Mouse (Mus musculus) embryonic facial prominence, embryonic 10.5 days (tissue): ENCODE measurements around the gene Dbx2. TPM values are rescaled to one million over a fixed set of nuclear protein-coding genes. Genes with fewer than 3 reads are reported as not detected.

Experiments used
- DNase-seq: peaks from one replicate; pipeline ENCODE4 v3.0.0-alpha.2; 2017; ENCODE audit warnings: low spot score
- H3K27ac ChIP-seq: fragments of 300-500 bp; sonication (generic); replicated peaks from 2 replicates; pipeline ENCODE4 v1.5.1; 2016; ENCODE audit warnings: mild to moderate bottlenecking
- H3K27me3 ChIP-seq: fragments of 300-500 bp; sonication (generic); replicated peaks from 2 replicates; pipeline ENCODE4 v1.6.1; 2016; ENCODE audit warnings: low read depth, mild to moderate bottlenecking; ENCODE audit not compliant: poor library complexity, severe bottlenecking
- H3K36me3 ChIP-seq: fragments of 300-500 bp; sonication (generic); replicated peaks from 2 replicates; pipeline ENCODE4 v1.6.1; 2016; ENCODE audit warnings: mild to moderate bottlenecking, moderate library complexity
- H3K4me1 ChIP-seq: fragments of 300-500 bp; sonication (generic); 2 replicates; pipeline ENCODE4 v1.6.1; 2016
- H3K4me3 ChIP-seq: fragments of 300-500 bp; sonication (generic); 2 replicates; pipeline ENCODE4 v1.5.1; 2016; ENCODE audit warnings: mild to moderate bottlenecking, moderate library complexity
- H3K9me3 ChIP-seq: fragments of 300-500 bp; sonication (generic); 2 replicates; pipeline ENCODE4 v1.6.1; 2016; ENCODE audit warnings: mild to moderate bottlenecking
- WGBS: fragments of 180-500 bp; shearing (Covaris S2); methylation state at CpG from one replicate; pipeline ENCODE4 v1.1.7; 2016; 5-methylcytosine and 5-hydroxymethylcytosine counted together
- polyA plus RNA-seq: library from polyadenylated mRNA; unstranded; fragments of >200 nt; fragmentation: Nextera tagmentation; extraction: Ambion mirVana; gene quantifications from 2 replicates; pipeline ENCODE4 v1.2.1, GENCODE M21; 2016

Dbx2 gene
- polyA plus RNA-seq, 1 experiment from 2014 or later = 0.46 TPM

DNA sequence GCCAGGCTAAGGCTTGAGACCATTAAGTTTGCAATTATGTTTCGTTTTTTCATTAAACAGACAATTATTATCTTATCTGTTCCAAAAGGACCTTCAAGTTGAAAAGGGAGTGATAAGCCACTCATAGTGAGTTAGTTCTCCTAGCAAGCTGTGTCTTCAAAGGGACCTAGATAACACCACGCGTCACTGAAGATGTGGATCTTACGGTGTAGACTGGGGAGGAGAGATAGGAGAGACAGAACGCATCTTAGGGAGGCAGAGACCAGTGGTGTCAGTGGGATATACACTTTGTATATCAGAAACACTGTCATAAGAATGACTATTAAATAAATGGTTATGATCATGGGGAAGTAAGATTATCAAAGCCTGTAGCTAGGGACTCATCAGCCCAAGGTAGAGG lies 4.6 kb upstream of the Dbx2 start:
- DNase-seq = no peak
- Histone ChIP-seq H3K4me1 (no peaks in the 10 kb centered on the region), H3K4me3 (no peak overlapping the region), H3K9me3 (no peaks in the 10 kb centered on the region), H3K27me3 (peaks cover 19% of the 10 kb centered on the region), H3K36me3 (no peaks in the 10 kb centered on the region), H3K27ac (no peak overlapping the region)
- WGBS = 89% methylated on average over 5 of the region's 5 CpGs

DNA sequence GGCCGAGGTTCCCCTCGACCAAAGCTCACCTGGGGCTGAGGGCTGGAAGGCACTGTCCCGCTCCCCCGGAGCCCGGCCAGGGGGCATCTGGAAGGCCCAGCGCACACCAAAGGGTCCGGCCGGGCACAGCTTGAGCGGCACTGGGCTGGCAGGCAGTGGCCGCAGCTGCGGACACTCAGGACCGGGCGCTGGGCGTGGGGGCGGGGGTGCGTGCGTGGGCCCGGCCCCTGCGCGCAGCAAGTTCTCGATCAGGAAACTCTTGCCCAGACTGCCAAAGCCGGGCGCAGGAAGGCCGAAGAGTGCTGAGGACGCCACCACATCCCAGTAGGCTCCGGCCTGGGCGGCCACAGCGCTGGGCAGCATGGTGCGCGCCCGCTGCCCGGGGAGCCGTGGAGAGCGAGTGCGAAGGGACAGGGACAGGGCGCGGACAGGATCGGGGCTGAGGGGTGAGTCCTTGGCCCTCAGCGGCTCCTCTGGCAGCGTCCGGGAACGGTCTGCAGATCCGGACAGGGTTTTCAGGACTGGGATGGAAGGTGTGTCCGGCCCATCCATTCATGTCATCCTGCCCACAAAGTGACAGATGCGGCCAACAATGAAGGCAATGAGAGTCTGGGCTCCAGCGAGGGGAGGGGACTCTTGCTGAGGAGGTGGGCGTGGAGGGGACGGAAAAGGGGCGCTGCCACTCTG lies 1.4 kb downstream of the Dbx2 start:
- WGBS = under 1% methylated on average over 49 of the region's 49 CpGs
- Histone ChIP-seq H3K27me3 (peaks cover 79% of the 10 kb centered on the region), H3K4me1 (peaks cover 19% of the 10 kb centered on the region), H3K27ac (peak overlapping the region; percentile 11; the same call in 1 of the 2 replicates), H3K9me3 (no peaks in the 10 kb centered on the region), H3K4me3 (peak overlapping the region; percentile 52), H3K36me3 (no peaks in the 10 kb centered on the region)
- DNase-seq = peak; percentile 61

DNA sequence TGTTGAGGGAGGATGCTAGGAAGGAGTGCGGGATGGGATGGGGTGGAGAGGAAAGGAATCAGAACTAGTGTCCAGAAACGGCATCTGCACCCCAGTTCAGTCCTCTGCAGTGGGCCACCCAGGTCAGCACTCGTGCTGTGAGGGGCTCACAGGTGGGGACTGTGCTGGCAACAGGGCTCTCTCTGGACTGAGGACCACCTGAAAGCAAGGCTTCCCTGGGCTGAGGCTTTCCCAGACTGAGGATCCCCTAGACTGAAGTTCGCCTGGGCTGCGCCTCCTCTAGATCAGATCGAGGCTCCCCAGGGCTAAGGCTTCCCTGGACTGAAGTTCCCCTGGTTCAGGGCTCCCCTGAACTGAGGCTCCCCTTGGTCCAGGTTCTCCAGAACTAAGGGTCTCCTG lies 1.9 kb downstream of the Dbx2 start:
- H3K36me3 ChIP-seq = no peaks in the 10 kb centered on the region
- peak overlapping the region; percentile 52 for H3K4me3 ChIP-seq
- H3K27ac ChIP-seq = no peak overlapping the region; the same call in 1 of the 2 replicates
- peaks cover 84% of the 10 kb centered on the region for H3K27me3 ChIP-seq
- peaks cover 19% of the 10 kb centered on the region for H3K4me1 ChIP-seq
- 1% methylated on average over 6 of the region's 6 CpGs for WGBS
- peak; percentile 52 for DNase-seq
- no peaks in the 10 kb centered on the region for H3K9me3 ChIP-seq

DNA sequence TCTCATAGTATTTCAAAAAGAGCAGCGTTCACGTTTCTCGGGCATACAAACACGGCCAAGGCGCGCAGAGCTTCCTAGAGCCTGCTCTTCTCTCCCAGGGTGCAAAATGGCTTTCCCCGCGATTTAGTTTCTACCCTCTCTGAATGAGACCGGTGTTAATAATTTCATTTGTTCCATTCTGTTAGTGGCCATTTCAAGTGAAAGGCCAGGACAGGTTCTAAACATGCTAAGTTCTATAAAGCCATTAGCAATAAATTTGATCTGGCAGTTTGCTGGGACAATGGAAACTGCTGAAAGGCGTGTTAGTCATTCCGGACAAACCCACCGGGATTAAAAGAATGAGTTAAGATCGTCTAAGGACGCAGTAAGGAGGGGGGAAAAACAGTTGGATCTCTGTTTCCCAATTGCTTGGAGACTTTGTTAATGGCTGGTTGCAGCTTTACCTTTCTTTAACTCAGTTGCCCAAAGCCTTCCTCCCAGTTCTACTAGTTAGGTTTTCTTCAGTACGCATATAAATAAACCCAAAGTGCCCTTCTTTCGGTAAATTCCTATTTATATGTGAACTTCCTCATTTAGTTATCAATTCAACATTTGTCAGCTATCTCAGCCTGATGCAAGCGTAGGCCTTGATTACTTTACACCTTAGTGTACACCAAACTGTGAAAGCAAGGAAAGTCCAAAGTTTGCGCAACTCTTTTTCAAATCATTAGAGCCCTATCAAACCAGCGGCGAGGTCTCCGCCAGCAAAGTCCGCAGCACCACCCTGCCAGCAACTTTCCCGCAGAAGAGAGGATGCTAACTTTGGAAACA lies 2.7 kb downstream of the Dbx2 start:
- DNase-seq = peak; percentile 37
- no peaks in the 10 kb centered on the region for H3K36me3 ChIP-seq
- WGBS = 2% methylated on average over 23 of the region's 23 CpGs
- peaks cover 19% of the 10 kb centered on the region for H3K4me1 ChIP-seq
- H3K27ac ChIP-seq = no peak overlapping the region
- peak overlapping the region; percentile 52 for H3K4me3 ChIP-seq
- peaks cover 91% of the 10 kb centered on the region for H3K27me3 ChIP-seq
- no peaks in the 10 kb centered on the region for H3K9me3 ChIP-seq

DNA sequence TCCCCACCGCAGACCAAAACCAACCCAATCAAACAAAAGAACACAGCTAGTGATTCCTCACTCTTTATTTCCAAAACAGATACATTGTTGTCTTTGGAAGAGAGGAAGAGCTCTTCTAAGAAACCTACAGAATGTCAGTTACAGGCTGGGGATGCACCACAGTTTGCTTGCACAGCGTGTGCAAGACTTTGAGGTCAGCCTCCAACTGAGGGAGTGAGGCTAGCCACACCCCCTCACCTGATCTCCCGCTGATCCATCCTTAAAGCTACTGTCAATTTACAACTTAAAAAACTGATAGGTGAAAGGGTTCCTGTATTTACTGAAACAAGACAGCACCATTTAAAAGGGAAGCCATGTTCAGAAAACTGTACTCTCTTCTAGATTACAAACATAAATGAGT lies 3.9 kb downstream of the Dbx2 start:
- under 1% methylated on average over 3 of the region's 3 CpGs for WGBS
- peaks cover 98% of the 10 kb centered on the region for H3K27me3 ChIP-seq

DNA sequence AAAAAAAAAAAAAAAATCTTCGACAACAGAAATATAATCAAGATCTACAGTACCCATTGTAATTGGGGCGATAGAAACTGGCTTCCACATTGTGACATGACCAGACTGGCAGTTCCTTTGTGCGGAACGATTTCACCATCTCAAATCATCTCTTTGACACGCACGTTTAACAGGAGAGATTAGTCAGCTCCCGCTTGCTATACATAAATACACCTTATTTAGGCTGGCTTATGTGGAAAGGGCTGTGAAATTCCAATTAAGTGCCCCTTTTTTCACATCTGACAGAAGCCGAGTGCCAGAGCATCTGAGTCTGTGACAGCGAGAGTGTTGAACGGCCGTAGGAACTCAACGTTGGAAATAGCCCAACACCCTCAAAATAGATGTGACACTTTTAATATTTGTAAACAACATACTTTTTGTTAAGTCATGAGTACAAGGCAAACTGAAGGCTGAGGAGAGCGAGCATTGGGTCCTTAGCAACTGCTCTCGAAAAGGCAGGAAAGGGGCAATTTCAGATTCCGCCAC lies 12.2 kb downstream of the Dbx2 start:
- Histone ChIP-seq H3K36me3 (no peaks in the 10 kb centered on the region), H3K27ac (no peak overlapping the region), H3K4me1 (peaks cover 24% of the 10 kb centered on the region), H3K4me3 (no peak overlapping the region), H3K27me3 (peaks cover 87% of the 10 kb centered on the region), H3K9me3 (no peaks in the 10 kb centered on the region)
- 76% methylated on average over 15 of the region's 15 CpGs for WGBS
- no peak for DNase-seq

More for the DNA sequence above, 3.9 kb downstream of the Dbx2 start:
- Histone ChIP-seq H3K36me3 (no peaks in the 10 kb centered on the region), H3K27ac (no peak overlapping the region), H3K4me1 (peaks cover 19% of the 10 kb centered on the region), H3K9me3 (no peaks in the 10 kb centered on the region), H3K4me3 (no peak overlapping the region)
- DNase-seq = no peak

DNA sequence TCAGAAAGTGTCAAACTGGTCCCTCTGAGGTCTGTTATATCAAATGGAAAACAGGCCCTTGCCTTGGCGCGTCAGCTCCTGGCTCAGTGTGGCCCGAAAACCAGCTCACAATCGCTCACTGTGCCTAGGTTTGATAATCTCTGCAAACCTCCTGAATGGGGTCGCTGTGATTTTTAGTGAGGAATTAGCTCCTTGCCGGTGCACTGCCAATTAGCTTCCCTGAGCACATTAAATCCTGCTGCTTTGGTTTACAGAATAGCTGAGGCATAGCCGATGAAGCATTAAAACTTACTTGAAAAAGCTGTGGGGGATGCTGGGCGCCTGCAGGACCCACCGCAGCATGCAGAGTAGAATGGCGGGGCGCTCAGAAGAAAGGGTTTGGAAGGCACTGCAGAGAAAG lies 15.4 kb downstream of the Dbx2 start:
- no peaks in the 10 kb centered on the region for H3K9me3 ChIP-seq
- no peaks in the 10 kb centered on the region for H3K36me3 ChIP-seq
- H3K4me1 ChIP-seq = peaks cover 37% of the 10 kb centered on the region
- peak; percentile 39 for DNase-seq
- peak overlapping the region; percentile 37; the same call in 1 of the 2 replicates for H3K4me3 ChIP-seq
- WGBS = 8% methylated on average over 11 of the region's 11 CpGs
- peaks cover 83% of the 10 kb centered on the region for H3K27me3 ChIP-seq
- H3K27ac ChIP-seq = no peak overlapping the region

DNA sequence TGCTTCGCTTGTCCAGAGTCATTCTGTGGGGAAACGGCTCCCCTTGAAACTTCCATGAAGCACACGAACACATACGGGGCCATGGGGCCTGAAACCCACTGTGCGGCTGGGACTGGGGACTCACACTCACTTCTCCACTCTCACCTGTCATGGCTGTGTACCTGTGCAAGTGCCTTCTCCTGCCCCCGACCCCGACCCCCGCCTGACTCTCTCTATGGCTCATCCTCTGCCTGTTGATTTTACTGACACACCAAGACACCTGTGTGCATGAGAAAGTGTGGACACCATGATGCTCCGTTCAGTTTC lies 16.0 kb downstream of the Dbx2 start:
- no peak for DNase-seq
- Histone ChIP-seq H3K27ac (no peak overlapping the region), H3K4me3 (0 out of 2 replicates have a peak overlapping the region, but pooled peaks have one; percentile 37), H3K27me3 (peaks cover 84% of the 10 kb centered on the region), H3K9me3 (no peaks in the 10 kb centered on the region), H3K4me1 (peaks cover 37% of the 10 kb centered on the region), H3K36me3 (no peaks in the 10 kb centered on the region)
- 44% methylated on average over 9 of the region's 9 CpGs for WGBS

DNA sequence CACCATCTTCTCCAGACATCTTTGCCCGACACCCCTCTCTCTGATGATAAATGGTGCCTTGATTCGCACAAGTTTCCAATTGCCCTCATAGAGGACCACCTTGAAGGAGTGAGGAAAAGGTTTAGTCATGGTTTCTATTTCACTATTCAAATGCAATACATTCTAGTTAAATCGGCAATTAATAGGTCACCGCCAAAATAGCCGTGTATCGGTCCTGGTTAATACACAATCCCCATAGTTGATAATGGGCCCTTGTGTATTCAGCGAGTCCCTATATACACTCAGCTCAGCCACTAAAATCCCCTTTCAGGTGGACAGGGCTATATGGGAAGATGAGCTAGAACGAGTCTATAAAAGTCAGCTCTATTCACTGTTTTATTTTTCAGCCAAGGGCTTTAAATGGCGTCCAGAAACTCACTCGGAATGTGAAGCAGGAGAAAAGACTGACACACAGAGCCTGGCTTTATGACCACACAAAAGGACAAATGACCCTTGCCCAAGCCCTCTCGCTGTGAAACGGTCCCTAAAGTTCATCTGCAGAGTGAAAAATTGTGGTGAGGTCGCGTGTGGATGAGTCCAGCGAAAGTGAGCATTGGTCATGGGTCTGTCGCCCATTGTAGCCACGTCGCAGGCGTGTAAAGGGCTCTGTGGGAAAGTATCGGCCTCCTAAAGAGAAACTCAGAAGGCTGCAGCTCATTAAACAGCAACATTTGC lies 16.5 kb downstream of the Dbx2 start:
- Histone ChIP-seq H3K27ac (no peak overlapping the region), H3K36me3 (no peaks in the 10 kb centered on the region), H3K4me3 (0 out of 2 replicates have a peak overlapping the region, but pooled peaks have one; percentile 37), H3K27me3 (peaks cover 84% of the 10 kb centered on the region), H3K4me1 (peaks cover 37% of the 10 kb centered on the region), H3K9me3 (no peaks in the 10 kb centered on the region)
- peak; percentile 19 for DNase-seq
- whole genome bisulfite sequencing = 64% methylated on average over 20 of the region's 20 CpGs

DNA sequence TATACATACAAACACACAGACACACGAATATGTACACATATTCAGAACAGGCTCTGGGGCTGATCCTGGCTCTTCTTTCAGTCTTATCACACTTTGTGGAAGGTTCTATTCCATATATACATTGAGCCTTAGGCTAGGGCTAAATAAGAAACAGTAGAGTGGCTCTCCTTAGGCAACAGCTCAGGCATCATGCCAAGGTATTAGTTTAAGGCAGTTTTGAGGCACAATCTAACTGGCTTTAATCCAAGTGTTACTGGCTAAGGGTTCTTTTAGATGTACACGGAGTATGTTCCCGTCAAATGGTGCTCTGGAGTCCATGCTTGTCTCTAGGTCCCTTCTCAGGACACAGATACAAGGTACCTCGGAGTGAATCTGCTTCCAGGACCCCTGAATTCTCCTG lies 31.4 kb downstream of the Dbx2 start:
- Histone ChIP-seq H3K4me1 (no peaks in the 10 kb centered on the region), H3K27ac (no peak overlapping the region), H3K27me3 (no peaks in the 10 kb centered on the region), H3K36me3 (no peaks in the 10 kb centered on the region), H3K9me3 (no peaks in the 10 kb centered on the region), H3K4me3 (no peak overlapping the region)
- WGBS = 93% methylated on average over 4 of the region's 4 CpGs
- no peak for DNase-seq

DNA sequence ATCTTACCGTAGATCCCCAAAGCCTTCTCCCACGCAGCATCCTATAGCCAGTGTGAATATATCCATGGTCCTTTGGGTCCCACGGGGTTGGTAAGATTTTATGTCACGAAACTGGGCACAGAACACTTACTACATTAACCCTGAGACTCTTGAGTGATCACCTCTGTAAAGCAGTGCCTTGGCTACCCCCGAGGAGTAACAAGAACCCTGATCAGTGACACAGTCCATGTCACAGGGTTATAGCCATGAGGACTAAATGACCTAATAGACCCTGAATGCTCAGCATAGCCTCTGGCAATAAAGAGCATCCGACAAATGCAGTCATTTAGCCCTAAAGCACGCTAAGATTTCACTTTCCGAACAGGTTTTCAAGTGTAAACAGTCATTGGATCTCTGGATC lies 33.0 kb downstream of the Dbx2 start:
- no peak for DNase-seq
- whole genome bisulfite sequencing = 78% methylated on average over 8 of the region's 8 CpGs
- H3K27ac ChIP-seq = no peak overlapping the region

DNA sequence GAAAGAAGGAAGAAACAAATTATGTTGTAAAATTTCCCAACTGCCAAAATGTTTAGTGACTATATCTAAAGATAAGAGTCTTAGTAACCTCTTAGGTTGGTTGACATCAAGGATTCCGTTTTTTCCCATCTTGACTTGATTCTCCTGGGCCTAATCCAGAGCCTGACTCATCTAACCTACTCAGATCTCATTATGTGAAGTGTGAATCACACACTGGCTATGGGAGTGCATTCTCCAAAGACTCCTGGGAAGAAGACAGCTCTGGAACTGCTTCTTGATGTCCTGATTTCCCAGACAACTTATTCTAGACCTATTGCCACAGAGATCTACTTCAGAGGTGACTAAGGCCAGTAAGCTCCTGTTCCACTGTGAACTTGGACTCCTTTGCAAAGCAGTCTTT lies 43.2 kb downstream of the Dbx2 start:
- Histone ChIP-seq H3K27ac (no peak overlapping the region), H3K4me1 (no peaks in the 10 kb centered on the region), H3K27me3 (no peaks in the 10 kb centered on the region), H3K36me3 (no peaks in the 10 kb centered on the region), H3K4me3 (no peak overlapping the region), H3K9me3 (no peaks in the 10 kb centered on the region)
- 73% methylated on average over 1 of the region's 1 CpGs for WGBS
- no peak for DNase-seq

More for the DNA sequence above, 33.0 kb downstream of the Dbx2 start:
- no peaks in the 10 kb centered on the region for H3K36me3 ChIP-seq
- H3K9me3 ChIP-seq = no peaks in the 10 kb centered on the region
- no peaks in the 10 kb centered on the region for H3K27me3 ChIP-seq
- H3K4me1 ChIP-seq = no peaks in the 10 kb centered on the region
- no peak overlapping the region for H3K4me3 ChIP-seq
